Mouse (Mus musculus) heart, postnatal 14 days (tissue): ENCODE data around the gene Krtcap2. TPM values are rescaled to one million over a fixed set of nuclear protein-coding genes. Genes with fewer than 3 reads are reported as not detected.
"Not testable (repeated sequence)": the region's sequence is repeated elsewhere in the genome, so short reads cannot be mapped to it uniquely, and the experiment has no call there.

Experiments used
- DNase-seq, 2 experiments: peaks; one replicate each; pipeline ENCODE4 v3.0.0; 2021 to 2022
- intact Hi-C: fragments of 180-260 bp; cut with DNase I; formaldehyde crosslinking; loops from one replicate; pipeline ENCODE4 v1.15.1; 2025
- long read RNA-seq, 2 experiments: library from polyadenylated mRNA; stranded (forward); transcript quantifications; one replicate each; pipeline ENCODE4 v2.0.0; 2021
- total RNA-seq, 2 experiments: library from RNA; stranded (reverse); gene quantifications; 2 replicates each; pipeline ENCODE4 v1.2.3; 2021

The Krtcap2 gene
- total RNA-seq: 10 to 100 TPM; 71.9 to 72.8 TPM
- long read RNA-seq, experiment 1, transcript Krtcap2-201 (5 exons, 1,172 nt): major isoform, 20 of 26 reads
- long read RNA-seq, experiment 1, partial matches to known transcripts: 1 of 26 reads
- long read RNA-seq, experiment 1, other reads (novel, unspliced or antisense): 5 of 26 reads
- long read RNA-seq, experiment 2, transcript Krtcap2-201 (5 exons, 1,172 nt): major isoform, 22 of 30 reads
- long read RNA-seq, experiment 2, partial matches to known transcripts: 1 of 30 reads
- long read RNA-seq, experiment 2, other reads (novel, unspliced or antisense): 7 of 30 reads

- intact Hi-C loops: no loop called here
- peak; percentile 33 to 36 for DNase-seq
Measured at GRCm38 (mm10) chr3:89245688-89246171, at the start of gene Krtcap2. Krtcap2 (plus strand) TSS chr3:89245966.

- intact Hi-C loops: loop anchor here (2.0 kb wide), 1 partner anchor 21 kb away; no protein-coding TSS in a partner anchor
- peak; percentile 88 to 90 for DNase-seq
Measured at GRCm38 (mm10) chr3:89195979-89196877, 49.5 kb upstream of the Krtcap2 start.

- intact Hi-C loops: no loop called here
- DNase-seq: no peak
Measured at GRCm38 (mm10) chr3:89199839-89200238, 45.9 kb upstream of the Krtcap2 start.

GRCm38 (mm10) chr3:89202253-89203141 is 43.3 kb upstream of the Krtcap2 start, which contains the start of gene Gba:
Gba (plus strand) TSS chr3:89202928.
- peak; percentile 82 to 88 for DNase-seq
- intact Hi-C loops: no loop called here

- intact Hi-C loops: no loop called here
- DNase-seq: no peak
Measured at GRCm38 (mm10) chr3:89203142-89203514, 42.6 kb upstream of the Krtcap2 start.

GRCm38 (mm10) chr3:89206079-89206478 is 39.7 kb upstream of the Krtcap2 start:
- no peak for DNase-seq
- intact Hi-C loops: no loop called here

- no peak for DNase-seq
- intact Hi-C loops: no loop called here
Measured at GRCm38 (mm10) chr3:89206695-89207094, 39.1 kb upstream of the Krtcap2 start.

GRCm38 (mm10) chr3:89208075-89208657 is 37.6 kb upstream of the Krtcap2 start:
- intact Hi-C loops: no loop called here

GRCm38 (mm10) chr3:89208736-89209135 is 37.0 kb upstream of the Krtcap2 start:
- intact Hi-C loops: no loop called here
- DNase-seq: no peak

More at GRCm38 (mm10) chr3:89208075-89208657, 37.6 kb upstream of the Krtcap2 start:
- DNase-seq: no peak

- intact Hi-C loops: no loop called here
- DNase-seq: no peak
Measured at GRCm38 (mm10) chr3:89209731-89210130, 36.0 kb upstream of the Krtcap2 start.

GRCm38 (mm10) chr3:89210162-89210561 is 35.6 kb upstream of the Krtcap2 start:
- intact Hi-C loops: no loop called here
- DNase-seq: no peak

GRCm38 (mm10) chr3:89210731-89211130 is 35.0 kb upstream of the Krtcap2 start:
- DNase-seq: no peak
- intact Hi-C loops: no loop called here

GRCm38 (mm10) chr3:89213803-89214530 is 31.8 kb upstream of the Krtcap2 start:
- DNase-seq: peak; percentile 94 to 96
- intact Hi-C loops: loop anchor here (2.0 kb wide), 2 partner anchors 49 to 123 kb away; partner anchors contain the start of gene Clk2

GRCm38 (mm10) chr3:89214681-89215411 is 30.9 kb upstream of the Krtcap2 start, which contains the start of gene Thbs3:
Thbs3 (plus strand) TSS chr3:89215180.
- DNase-seq: peak; percentile 42 to 56
- intact Hi-C loops: loop anchor here (2.0 kb wide), 2 partner anchors 50 to 124 kb away; partner anchors contain the start of gene Clk2

GRCm38 (mm10) chr3:89215853-89216252 is 29.9 kb upstream of the Krtcap2 start:
- intact Hi-C loops: loop anchor here (2.0 kb wide), 4 partner anchors 19 to 125 kb away; partner anchors contain the start of gene Clk2

GRCm38 (mm10) chr3:89216407-89216806 is 29.4 kb upstream of the Krtcap2 start:
- intact Hi-C loops: loop anchor here (2.0 kb wide), 2 partner anchors 20 to 100 kb away; no protein-coding TSS in a partner anchor

More at GRCm38 (mm10) chr3:89215853-89216252, 29.9 kb upstream of the Krtcap2 start:
- peak; percentile 82 to 87 for DNase-seq

GRCm38 (mm10) chr3:89218271-89218670 is 27.5 kb upstream of the Krtcap2 start:
- DNase-seq: no peak
- intact Hi-C loops: no loop called here

More at GRCm38 (mm10) chr3:89216407-89216806, 29.4 kb upstream of the Krtcap2 start:
- not testable (repeated sequence) for DNase-seq

GRCm38 (mm10) chr3:89219546-89219945 is 26.2 kb upstream of the Krtcap2 start:
- intact Hi-C loops: no loop called here
- DNase-seq: no peak
